Mouse (Mus musculus): ENCODE results near the gene Rasl11a.
"Not testable (repeated sequence)": the region's sequence is repeated elsewhere in the genome, so short reads cannot be mapped to it uniquely, and the experiment has no call there.

Rasl11a gene

DNA sequence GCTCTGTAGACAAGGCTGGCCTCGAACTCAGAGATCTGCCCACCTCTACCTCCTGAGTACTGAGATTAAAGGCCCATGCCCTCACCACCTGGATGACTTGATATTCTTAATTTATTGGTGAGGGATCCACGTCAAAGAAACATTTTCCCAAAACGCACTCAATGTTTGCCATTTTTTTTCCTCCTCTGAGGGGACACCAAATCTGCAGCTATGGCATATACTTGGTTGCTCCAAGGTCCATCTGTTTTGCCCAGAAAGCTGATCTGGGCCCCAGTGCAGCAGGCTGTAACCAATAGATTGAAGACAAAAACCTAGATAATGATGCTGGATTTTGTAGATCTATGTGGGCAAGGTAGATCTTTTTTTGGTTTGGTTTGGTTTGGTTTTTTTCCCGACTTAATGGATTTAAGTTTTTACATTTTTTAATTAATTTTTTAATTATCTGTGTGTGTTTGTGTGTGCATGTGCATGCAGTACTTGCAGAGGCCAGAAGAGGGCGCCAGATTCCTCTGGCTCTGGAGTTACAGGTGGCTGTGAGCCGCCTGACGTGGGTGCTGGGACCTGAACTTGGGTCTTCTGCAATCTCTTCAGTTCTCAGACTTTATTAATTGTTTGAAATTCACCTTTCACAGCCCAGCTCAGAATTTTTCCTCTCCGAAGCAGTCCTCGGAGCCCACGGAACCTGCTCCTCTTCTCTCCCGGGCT lies 48.8 kb downstream of the Rasl11a start:
- DNase-seq (ENCODE audit: low spot score): no peak

DNA sequence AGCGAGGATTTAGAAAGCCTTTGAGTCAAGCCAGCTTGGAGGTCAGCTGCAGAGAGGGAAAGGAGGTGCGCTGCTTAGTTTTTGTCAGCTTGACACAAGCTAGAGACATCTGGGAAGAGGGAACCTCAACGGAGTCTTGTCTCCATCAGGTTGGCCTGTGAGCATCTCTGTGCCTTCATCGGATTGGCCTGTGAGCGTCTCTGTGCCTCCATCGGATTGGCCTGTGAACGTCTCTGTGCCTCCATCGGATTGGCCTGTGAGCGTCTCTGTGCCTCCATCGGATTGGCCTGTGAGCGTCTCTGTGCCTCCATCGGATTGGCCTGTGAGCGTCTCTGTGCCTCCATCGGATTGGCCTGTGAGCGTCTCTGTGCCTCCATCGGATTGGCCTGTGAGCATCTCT lies 50.8 kb downstream of the Rasl11a start:
- not testable (repeated sequence) for DNase-seq (ENCODE audit: low spot score)

DNA sequence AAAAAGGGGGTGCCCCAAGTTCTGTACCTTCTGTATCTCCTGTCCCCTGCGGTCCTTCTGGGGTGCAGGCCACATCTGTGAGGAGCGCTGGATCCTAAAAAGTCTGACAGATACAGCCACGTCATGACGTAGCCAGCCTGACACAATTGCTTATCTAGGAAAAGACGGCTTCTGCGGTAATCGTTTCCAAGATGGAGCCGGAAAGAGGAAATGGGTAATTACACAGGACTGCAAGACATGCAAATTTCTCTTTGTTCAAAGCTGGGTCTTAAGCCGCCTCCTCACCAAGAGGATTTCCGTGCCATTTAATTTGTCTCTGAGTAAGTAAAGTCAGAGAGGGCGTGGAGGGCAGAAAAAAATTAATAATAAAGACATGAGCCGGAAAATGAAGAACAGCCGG lies 52.1 kb downstream of the Rasl11a start:
- no peak for DNase-seq (ENCODE audit: low spot score)
